Mouse (Mus musculus) heart, postnatal 36 days (tissue): Measurements from ENCODE around the gene 2810021J22Rik. TPM values are rescaled to one million over a fixed set of nuclear protein-coding genes. Genes with fewer than 3 reads are reported as not detected.
A peak's percentile ranks its signal among the peaks of the same experiment; 100 is the strongest.

Experiments
- DNase-seq, 2 experiments: peaks; one replicate each; pipeline ENCODE4 v3.0.0; 2021 to 2022
- intact Hi-C: fragments of 180-260 bp; cut with DNase I; formaldehyde crosslinking; loops from one replicate; pipeline ENCODE4 v1.15.1; 2025
- total RNA-seq, 2 experiments: library from RNA; stranded (reverse); gene quantifications; 2 replicates each; pipeline ENCODE4 v1.2.3; 2021

2810021J22Rik gene
- total RNA-seq, 2 experiments from 2014 or later, result 1.6 to 2.0 TPM

DNA sequence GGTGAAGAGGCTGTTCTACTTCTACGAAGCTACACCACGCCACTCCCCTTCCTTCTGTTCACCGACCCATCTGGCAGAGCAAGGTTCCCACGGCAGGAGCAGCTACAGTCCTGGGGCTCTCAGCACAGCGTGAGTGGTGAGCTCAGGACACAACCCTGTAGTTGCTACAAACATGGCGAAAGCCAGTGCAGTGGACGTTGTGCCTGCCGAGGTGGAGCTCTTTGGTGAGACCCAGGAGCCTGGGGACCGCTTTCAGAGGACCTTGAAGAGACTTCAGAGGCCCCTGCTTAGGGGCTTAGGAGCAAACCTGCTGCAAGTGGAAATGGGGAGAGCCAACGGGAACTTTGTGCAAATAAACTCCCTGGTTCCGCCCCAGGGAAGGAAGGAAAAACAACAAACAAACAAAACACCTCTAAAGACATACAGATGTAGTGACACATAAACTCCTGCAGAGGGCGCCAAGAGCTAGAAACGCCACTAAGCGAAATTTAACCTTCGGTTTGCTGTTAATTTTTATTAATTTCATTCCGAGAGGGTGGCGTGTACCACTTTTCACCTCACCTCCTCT lies 47.5 kb downstream of the 2810021J22Rik start:
- DNase-seq, result peak; percentile 28 to 44
- intact Hi-C loops, result no loop called here

DNA sequence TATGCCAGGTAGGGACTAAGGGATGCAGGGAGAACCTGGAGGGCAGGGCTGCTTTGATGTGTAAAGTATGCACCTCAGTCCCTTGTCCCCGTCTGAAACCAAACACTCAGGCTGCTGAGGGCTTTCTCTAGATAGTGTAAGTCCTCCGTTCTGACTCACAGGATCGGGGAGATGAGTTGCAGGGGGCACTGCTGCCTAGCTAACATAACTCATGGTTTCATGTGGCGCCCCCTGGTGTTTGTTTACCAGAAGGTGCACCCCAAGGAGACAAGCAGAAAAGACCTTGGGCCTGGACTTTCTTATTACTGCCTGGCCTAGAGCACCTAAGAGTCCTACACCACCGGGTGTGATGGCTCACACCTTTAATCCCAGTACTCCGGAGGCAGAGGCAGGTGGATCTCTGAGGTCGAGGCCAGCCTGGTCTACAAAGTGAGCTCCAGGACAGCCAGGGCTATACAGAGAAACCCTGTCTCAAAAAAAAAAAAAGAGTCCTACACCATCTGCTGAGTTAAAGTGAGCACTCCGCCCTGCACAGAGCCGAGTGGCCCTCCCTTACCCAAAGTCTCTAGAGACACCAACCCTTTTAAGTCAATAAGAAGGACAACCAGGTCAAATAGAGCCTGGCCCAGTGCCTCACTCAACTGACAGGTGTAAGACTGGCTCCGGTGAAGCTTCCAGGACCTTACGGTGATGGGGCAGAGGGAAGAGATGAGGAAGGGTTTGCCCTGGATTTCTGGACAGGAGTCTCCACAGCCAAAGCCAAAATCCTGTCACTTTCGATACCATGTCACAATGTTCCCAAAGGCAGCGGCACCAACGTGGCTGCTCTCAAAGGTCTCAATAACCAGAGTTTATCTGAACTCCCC lies 50.1 kb downstream of the 2810021J22Rik start:
- intact Hi-C loops, result no loop called here
- DNase-seq, result peak in 1 of 2 experiments; percentile 52

DNA sequence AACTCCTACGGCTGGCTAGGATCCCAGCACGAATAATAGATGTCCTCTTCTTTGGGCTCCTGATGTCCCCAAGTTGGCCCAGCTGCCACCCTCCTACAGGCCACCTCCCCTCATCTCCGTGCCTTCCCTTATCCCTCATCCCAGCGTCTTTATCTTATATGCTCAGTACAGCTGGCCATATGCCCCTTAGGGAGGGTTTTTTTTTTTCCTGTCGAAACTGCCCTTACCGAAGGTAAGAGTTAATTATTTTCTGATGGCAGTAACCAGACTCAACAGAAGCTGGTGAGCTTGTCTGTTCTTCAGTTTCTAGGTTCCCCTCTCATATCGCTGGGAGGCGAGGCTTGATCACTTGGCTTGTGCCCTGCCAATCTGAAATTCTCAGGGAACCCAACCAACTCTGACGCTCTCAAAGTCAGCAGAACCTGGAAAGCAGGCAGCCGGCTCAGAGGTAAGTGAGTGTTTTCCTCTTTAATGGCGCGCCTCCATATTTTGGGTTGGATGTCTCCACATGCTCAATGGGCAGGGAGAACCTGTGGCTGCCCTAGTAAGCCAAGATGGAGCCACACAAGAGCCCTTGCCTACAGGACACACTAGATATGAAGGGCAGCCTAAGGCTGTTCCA lies 50.8 kb downstream of the 2810021J22Rik start, which contains the start of gene Btnl10:
Gene Btnl10, plus strand, starts transcription at position 164 of the 622 bp plus-strand sequence.
- no peak for DNase-seq
- intact Hi-C loops, result no loop called here

DNA sequence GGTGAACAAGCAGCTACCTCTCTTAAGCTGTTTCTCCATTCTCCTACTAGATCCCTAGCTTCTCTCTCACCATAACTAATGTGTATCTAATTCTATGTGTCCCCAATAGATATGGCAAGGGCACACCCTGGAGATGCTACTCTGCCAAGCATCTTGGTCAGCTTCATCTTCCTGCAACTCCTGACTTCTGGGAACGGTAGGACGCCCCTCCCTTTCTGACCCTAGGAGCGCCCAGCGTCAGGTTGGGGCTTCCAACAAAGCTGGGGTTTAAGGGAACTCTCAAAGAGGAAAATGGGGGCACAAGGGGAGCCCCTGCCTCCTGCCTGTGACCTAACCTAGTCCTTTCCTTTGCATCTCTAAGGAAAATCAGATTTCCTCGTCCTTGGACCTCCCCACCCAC lies 51.7 kb downstream of the 2810021J22Rik start:
- intact Hi-C loops, result no loop called here
- DNase-seq, result no peak

- DNase-seq, result no peak
- intact Hi-C loops, result no loop called here
Measured at GRCm38 (mm10) chr11:58922420-58922819, 55.4 kb downstream of the 2810021J22Rik start.

- no peak for DNase-seq
- intact Hi-C loops, result no loop called here
Measured at GRCm38 (mm10) chr11:58926651-58927050, 59.6 kb downstream of the 2810021J22Rik start.

- no peak for DNase-seq
- intact Hi-C loops, result no loop called here
Measured at GRCm38 (mm10) chr11:58927053-58927452, 60.0 kb downstream of the 2810021J22Rik start.

- intact Hi-C loops, result loop anchor here (1.0 kb wide), 1 partner anchor 10 kb away; the partner anchor contains the start of gene Rnf187
- DNase-seq, result peak; percentile 63 to 64
Measured at GRCm38 (mm10) chr11:58927790-58928651, 61.0 kb downstream of the 2810021J22Rik start.

DNA sequence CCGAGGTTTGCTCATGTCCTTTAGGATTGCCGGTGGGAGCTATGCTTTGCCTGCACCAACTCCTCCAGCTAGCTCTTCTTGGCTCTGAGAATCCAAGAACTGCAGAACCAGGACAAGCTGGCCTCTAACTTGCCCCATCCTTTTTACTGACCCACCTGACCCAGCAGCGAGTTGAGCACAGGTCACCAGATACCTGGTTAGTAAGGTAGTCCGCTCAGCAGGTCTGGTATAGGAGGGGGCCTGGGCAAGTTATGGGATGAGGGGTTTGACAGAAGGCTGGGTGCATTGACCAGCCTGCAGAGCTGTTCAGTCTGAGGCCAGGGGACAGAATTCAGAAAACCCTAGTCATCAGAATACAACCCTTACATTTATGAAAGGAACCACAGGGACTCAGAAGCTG lies 62.0 kb downstream of the 2810021J22Rik start:
- intact Hi-C loops, result no loop called here
- no peak for DNase-seq

- intact Hi-C loops, result loop anchor here (10.0 kb wide), 1 partner anchor 365 kb away; the partner anchor contains the start of gene Wnt3a
- DNase-seq, result no peak
Measured at GRCm38 (mm10) chr11:58929641-58930040, 62.6 kb downstream of the 2810021J22Rik start.

DNA sequence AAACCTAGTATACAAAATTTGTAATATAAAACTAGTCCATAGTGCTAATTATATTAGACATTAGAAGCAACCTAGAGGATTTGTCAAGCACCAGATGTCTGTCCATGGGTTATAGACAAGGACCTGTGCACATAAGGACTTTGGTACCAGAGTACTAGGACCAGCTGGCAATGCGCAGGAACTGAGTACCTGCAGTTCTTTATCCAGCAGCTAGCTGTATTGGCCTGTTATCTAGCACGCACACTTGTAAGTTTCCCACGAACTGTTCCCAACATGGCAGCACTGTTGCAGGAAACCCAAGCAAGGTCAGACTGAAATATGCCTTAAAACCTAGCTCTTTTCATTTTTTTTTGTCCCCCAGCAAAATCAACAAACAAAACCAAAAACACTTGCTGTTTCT lies 63.2 kb downstream of the 2810021J22Rik start:
- no peak for DNase-seq
- intact Hi-C loops, result loop anchor here (10.0 kb wide), 1 partner anchor 365 kb away; the partner anchor contains the start of gene Wnt3a

DNA sequence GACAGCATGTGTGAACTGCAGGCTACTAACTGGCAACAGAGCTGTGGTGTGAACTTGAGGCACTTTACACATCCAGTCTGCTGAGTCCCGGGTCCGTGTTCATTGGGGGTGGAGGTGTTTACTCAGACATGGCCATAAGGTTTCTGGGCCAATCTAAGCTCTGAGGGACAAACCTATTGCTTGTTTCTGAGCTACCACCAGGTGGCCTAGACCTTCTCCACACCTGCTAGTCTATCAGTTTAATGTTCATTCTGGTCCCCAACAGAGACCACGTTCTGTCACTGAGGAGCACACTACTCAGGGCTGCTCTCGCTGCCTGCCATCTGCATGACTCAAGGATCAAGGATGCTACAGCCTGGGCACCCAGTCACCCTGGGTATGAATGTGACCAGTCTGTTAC lies 64.6 kb downstream of the 2810021J22Rik start:
- intact Hi-C loops, result loop anchor here (10.0 kb wide), 1 partner anchor 363 kb away; the partner anchor contains the start of gene Wnt3a
- DNase-seq, result no peak

Other genes starting within 250 kb of the 2810021J22Rik start
- gene Olfr323, start 236.7 kb upstream of the 2810021J22Rik start, total RNA-seq, result not detected
- not detected for gene Trim58, start 226.8 kb upstream of the 2810021J22Rik start, total RNA-seq
- not detected for gene Olfr322, start 208.4 kb upstream of the 2810021J22Rik start, total RNA-seq
- gene Olfr320, start 186.1 kb upstream of the 2810021J22Rik start, total RNA-seq, result not detected
- gene Olfr319, start 168.1 kb upstream of the 2810021J22Rik start, total RNA-seq, result not detected
- gene Olfr318, start 143.2 kb upstream of the 2810021J22Rik start, total RNA-seq, result not detected
- gene Olfr317, start 128.0 kb upstream of the 2810021J22Rik start, total RNA-seq, result not detected
- not detected for gene Olfr316, start 114.5 kb upstream of the 2810021J22Rik start, total RNA-seq
- not detected for gene Olfr315, start 94.0 kb upstream of the 2810021J22Rik start, total RNA-seq
- not detected for gene Olfr314, start 84.3 kb upstream of the 2810021J22Rik start, total RNA-seq
- not detected for gene Fam183b, start 65.3 kb upstream of the 2810021J22Rik start, total RNA-seq
- gene Olfr313, start 52.2 kb upstream of the 2810021J22Rik start, total RNA-seq, result not detected
- gene Olfr312, start 38.0 kb upstream of the 2810021J22Rik start, total RNA-seq, result not detected
- gene Olfr311, start 28.0 kb upstream of the 2810021J22Rik start, total RNA-seq, result not detected
- gene Gm12258, start 20.1 kb upstream of the 2810021J22Rik start, total RNA-seq, result 1 to 10 TPM; 1.5 to 2.5 TPM
- gene Zfp39, start 37.0 kb downstream of the 2810021J22Rik start, total RNA-seq, result 1 to 10 TPM; 3.4 to 3.7 TPM
- gene Btnl10, start 50.7 kb downstream of the 2810021J22Rik start, total RNA-seq, result not detected
- 100 to 1,000 TPM; 160 to 167 TPM for gene Rnf187, start 71.7 kb downstream of the 2810021J22Rik start, total RNA-seq
- 1 to 10 TPM; 2.2 to 2.5 TPM for gene Hist3h2ba, start 81.7 kb downstream of the 2810021J22Rik start, total RNA-seq
- 10 to 100 TPM; 15.3 to 17.6 TPM for gene Hist3h2a, start 87.5 kb downstream of the 2810021J22Rik start, total RNA-seq
- under 1 TPM; 0.11 to 0.16 TPM for gene Trim17, start 87.5 kb downstream of the 2810021J22Rik start, total RNA-seq
- gene Trim11, start 110.9 kb downstream of the 2810021J22Rik start, total RNA-seq, result 10 to 100 TPM; 14.5 TPM